Mouse (Mus musculus): ENCODE measurements at regions not wholly inside any gene's neighbourhood (a gene's known extent, or its start where the extent isn't known, plus 50 kb on each side); places are given as distances from the start of the nearest gene placed in this dataset.

- no peak for TF ChIP-seq POLR2A (IDR thresholded peaks at IDR 0.05; ENCODE audit: extremely low read depth, insufficient read depth, low read length)
- TF ChIP-seq CTCF (IDR thresholded peaks at IDR 0.05; ENCODE audit: low read depth, low read length) = no peak
Observed at GRCm38 (mm10) chr6:111913771-111914405, 359.7 kb upstream of the Lmcd1 start.
